Mouse (Mus musculus) bone marrow macrophage, adult 2 months (primary cell): ENCODE results near the gene Gtsf1l.

Experiments used
- CTCF ChIP-seq: IDR thresholded peaks from 2 replicates; pipeline ENCODE4 v1.5.1; 2012; ENCODE audit warnings: low read depth, mild to moderate bottlenecking, low read length, moderate library complexity
- POLR2A ChIP-seq: IDR thresholded peaks from 2 replicates; pipeline ENCODE4 v1.6.1; 2012; ENCODE audit warnings: mild to moderate bottlenecking, low read depth, low read length, borderline replicate concordance

DNA sequence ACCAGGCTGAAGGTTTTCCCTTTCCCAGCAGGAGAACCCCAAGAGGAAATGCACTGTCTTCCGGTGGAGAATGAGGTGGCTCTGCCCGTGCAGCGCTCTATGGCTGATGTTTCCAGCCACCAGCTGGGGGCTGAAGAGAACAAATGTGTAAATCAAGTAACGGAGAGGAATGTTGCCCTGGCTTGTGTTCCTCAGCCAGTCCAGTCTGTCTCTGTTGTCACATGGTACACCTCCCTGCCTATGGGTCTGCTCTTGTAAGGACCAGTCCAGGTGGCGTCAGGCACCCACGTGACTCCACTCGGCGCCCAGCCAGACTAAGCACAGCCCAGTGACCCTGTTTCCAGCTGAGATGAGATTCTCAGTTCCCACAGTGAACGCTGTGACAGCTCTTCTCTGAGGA lies 34.7 kb upstream of the Gtsf1l start:
- TF ChIP-seq CTCF, result no peak
- no peak for TF ChIP-seq POLR2A
